Mouse (Mus musculus) hindbrain, embryonic 15.5 days (tissue): ENCODE measurements at regions not wholly inside any gene's neighbourhood (a gene's known extent, or its start where the extent isn't known, plus 50 kb on each side); places are given as distances from the start of the nearest gene placed in this dataset.

Source experiments
- ATAC-seq: fragments of 200-750 bp; cut with Nextera tagmentation; 2 replicates; pipeline ENCODE4 v1.8.0; 2017; ENCODE audit warnings: low read depth, moderate number of reproducible peaks, moderate TSS enrichment; ENCODE audit not compliant: low FRiP score
- H3K27ac ChIP-seq: fragments of 300-500 bp; sonication (generic); replicated peaks from 2 replicates; pipeline ENCODE4 v1.5.1; 2015; ENCODE audit warnings: mild to moderate bottlenecking, inconsistent platforms
- H3K27me3 ChIP-seq: fragments of 300-500 bp; sonication (generic); 2 replicates; pipeline ENCODE4 v1.6.1; 2015; ENCODE audit warnings: control low read depth, inconsistent platforms
- H3K36me3 ChIP-seq: fragments of 300-500 bp; sonication (generic); 2 replicates; pipeline ENCODE4 v1.6.1; 2015; ENCODE audit warnings: control low read depth, inconsistent platforms
- H3K4me1 ChIP-seq: fragments of 300-500 bp; sonication (generic); replicated peaks from 2 replicates; pipeline ENCODE4 v1.6.1; 2015; ENCODE audit warnings: control low read depth, inconsistent platforms
- H3K4me2 ChIP-seq: fragments of 300-500 bp; sonication (generic); 2 replicates; pipeline ENCODE4 v1.6.1; 2015; ENCODE audit warnings: moderate library complexity, mild to moderate bottlenecking, inconsistent platforms
- H3K4me3 ChIP-seq: fragments of 300-500 bp; sonication (generic); 2 replicates; pipeline ENCODE4 v1.5.1; 2015; ENCODE audit warnings: mild to moderate bottlenecking, inconsistent platforms
- H3K9ac ChIP-seq: fragments of 300-500 bp; sonication (generic); 2 replicates; pipeline ENCODE4 v1.6.1; 2015; ENCODE audit warnings: inconsistent platforms
- H3K9me3 ChIP-seq: fragments of 300-500 bp; sonication (generic); 2 replicates; pipeline ENCODE4 v1.6.1; 2016; ENCODE audit warnings: control low read depth, inconsistent platforms
- WGBS: fragments of 180-500 bp; shearing (Covaris S2); methylation state at CpG from one replicate; pipeline ENCODE4 v1.1.7; 2015; 5-methylcytosine and 5-hydroxymethylcytosine counted together

DNA sequence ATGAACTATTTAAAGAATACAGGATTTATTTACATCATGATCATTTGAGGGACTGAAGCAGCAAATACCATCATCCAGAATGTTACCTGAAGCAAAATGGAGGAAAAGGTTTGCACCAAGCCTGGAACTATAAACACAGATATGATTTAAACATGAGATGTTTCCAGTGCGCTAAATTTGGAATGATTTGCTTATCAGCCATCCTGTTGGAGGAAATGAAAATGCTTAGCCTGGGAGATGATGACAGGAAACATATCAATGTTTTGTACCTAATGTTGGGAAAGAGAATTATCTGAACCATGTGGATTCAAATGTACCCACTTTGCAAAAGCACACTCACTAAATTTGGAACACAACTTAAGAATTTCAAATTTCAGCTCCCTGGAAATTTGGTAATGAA, 149.3 kb downstream of the Adgra3 start:
- Histone ChIP-seq H3K36me3 (no peaks in the 10 kb centered on the region), H3K9ac (no peak overlapping the region), H3K9me3 (no peaks in the 10 kb centered on the region), H3K4me3 (no peak overlapping the region), H3K27ac (no peak overlapping the region), H3K27me3 (no peaks in the 10 kb centered on the region), H3K4me1 (no peaks in the 10 kb centered on the region), H3K4me2 (no peak overlapping the region)
- ATAC-seq, result no peak
- WGBS, result 98% methylated on average over 1 of the region's 1 CpGs

DNA sequence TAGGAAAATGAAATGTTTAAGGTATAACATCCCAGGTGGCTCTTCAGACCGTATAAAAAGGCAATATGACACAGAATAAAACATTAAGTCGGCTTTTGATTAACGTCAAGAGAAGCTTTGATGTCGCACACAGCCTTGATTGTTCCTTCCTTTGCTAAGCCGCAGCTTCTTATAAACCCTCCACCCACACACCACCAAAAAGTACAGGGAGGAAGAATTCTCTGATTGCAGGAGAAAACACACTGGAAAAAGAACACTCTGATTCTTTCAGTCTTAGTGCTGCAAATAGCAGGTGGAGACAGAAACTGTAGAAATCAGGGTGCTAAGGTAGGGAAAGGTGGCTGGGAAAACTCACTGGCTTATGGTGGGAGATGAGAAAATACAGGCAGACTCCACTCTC, 162.7 kb downstream of the Adgra3 start:
- Histone ChIP-seq H3K9ac (no peak overlapping the region), H3K4me2 (no peak overlapping the region), H3K27ac (no peak overlapping the region), H3K4me3 (no peak overlapping the region), H3K36me3 (no peaks in the 10 kb centered on the region), H3K27me3 (no peaks in the 10 kb centered on the region), H3K9me3 (no peaks in the 10 kb centered on the region), H3K4me1 (no peaks in the 10 kb centered on the region)
- 84% methylated on average over 5 of the region's 5 CpGs for WGBS
- no peak for ATAC-seq

DNA sequence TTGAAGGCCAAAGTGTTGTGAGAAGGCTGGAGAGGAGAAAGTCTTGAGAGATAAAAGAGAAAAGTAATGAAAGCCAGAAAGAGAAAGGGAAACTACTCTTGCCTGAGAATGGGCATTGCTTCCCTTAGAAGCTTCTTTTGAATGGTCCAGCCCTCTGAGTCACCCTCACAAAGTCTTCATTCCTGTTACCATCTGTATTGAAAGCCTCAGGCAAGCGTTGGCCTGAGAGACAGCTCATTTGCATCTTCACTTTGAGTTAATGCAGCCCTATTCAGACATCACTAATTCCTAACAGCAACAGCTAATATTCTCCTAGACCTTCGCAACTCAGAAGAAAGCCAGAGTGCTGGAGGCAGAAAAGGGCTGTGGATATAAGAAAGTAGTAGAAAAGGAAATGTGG, 178.4 kb downstream of the Adgra3 start:
- 20% methylated on average over 2 of the region's 2 CpGs for WGBS
- Histone ChIP-seq H3K27me3 (no peaks in the 10 kb centered on the region), H3K36me3 (no peaks in the 10 kb centered on the region), H3K27ac (no peak overlapping the region), H3K9me3 (no peaks in the 10 kb centered on the region), H3K4me2 (no peak overlapping the region), H3K9ac (no peak overlapping the region), H3K4me1 (no peaks in the 10 kb centered on the region), H3K4me3 (no peak overlapping the region)
- ATAC-seq, result no peak

DNA sequence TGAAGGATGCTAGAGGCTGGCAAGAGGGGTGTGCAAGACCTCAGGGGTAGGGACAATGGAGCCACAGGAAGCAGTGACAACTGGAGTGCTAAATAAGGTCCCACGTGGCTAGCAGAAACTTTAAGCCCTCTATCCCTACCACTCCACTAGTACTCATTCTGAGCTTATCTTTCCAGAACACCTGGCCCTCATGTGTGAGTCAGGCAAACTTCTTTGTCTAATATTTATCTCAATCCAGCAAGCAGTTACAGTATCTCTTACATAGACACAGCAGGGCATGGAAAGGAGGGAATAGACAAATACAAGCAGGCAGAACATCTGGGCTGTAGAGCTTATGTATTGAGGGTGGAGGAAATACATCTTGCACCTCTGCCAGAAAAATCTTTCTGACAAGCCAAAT, 182.6 kb downstream of the Adgra3 start:
- Histone ChIP-seq H3K27me3 (no peaks in the 10 kb centered on the region), H3K36me3 (no peaks in the 10 kb centered on the region), H3K27ac (no peak overlapping the region), H3K9ac (no peak overlapping the region), H3K4me2 (no peak overlapping the region), H3K4me1 (no peaks in the 10 kb centered on the region), H3K9me3 (no peaks in the 10 kb centered on the region), H3K4me3 (no peak overlapping the region)
- peak; percentile 38 for ATAC-seq
- 0% methylated on average over 1 of the region's 1 CpGs for WGBS

DNA sequence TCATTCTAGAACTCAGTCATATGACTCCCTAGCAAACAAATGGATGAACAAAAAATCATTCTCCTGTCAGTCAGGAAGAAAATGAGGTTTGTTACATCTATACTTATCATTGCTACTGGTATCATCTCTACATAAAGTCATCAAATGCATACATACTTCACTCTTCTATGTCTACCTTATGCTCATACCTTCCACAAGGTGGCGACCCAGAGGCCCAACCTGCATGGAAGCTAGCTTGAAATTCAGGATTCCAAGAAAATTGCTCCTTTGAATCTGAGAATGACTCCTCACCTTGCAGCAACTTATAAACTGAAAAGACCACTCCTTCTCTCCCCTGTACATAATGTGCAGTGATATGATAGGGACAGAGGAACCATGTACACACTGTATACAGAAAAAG, 201.6 kb downstream of the Adgra3 start:
- H3K9me3 ChIP-seq, result no peaks in the 10 kb centered on the region
- ATAC-seq, result no peak
- no peak overlapping the region for H3K27ac ChIP-seq
- H3K27me3 ChIP-seq, result no peaks in the 10 kb centered on the region
- H3K9ac ChIP-seq, result no peak overlapping the region
- whole genome bisulfite sequencing, result 46% methylated on average over 1 of the region's 1 CpGs
- no peaks in the 10 kb centered on the region for H3K4me1 ChIP-seq
- no peaks in the 10 kb centered on the region for H3K36me3 ChIP-seq
- H3K4me3 ChIP-seq, result no peak overlapping the region
- no peak overlapping the region for H3K4me2 ChIP-seq

DNA sequence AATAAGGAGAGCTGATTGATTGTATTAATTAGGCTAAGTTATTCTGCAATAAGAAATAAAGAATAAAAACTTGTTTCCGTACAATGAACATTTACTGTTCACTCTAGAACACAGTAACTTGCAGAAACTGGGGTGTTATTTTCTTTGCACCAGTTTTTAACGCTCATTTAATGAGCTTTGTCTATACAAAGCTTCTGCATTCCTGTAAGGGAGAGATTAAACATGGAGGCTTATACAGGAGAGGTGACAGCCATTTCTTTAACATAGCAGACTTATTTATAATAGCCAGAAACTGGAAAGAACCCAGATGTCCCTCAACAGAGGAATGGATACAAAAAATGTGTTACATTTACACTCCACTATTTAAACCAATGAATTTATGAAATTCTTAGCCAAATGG, 202.8 kb downstream of the Adgra3 start:
- 87% methylated on average over 2 of the region's 2 CpGs for WGBS
- Histone ChIP-seq H3K9ac (no peak overlapping the region), H3K4me2 (no peak overlapping the region), H3K9me3 (no peaks in the 10 kb centered on the region), H3K4me3 (no peak overlapping the region), H3K4me1 (no peaks in the 10 kb centered on the region), H3K27me3 (no peaks in the 10 kb centered on the region), H3K27ac (no peak overlapping the region), H3K36me3 (no peaks in the 10 kb centered on the region)
- ATAC-seq, result no peak

DNA sequence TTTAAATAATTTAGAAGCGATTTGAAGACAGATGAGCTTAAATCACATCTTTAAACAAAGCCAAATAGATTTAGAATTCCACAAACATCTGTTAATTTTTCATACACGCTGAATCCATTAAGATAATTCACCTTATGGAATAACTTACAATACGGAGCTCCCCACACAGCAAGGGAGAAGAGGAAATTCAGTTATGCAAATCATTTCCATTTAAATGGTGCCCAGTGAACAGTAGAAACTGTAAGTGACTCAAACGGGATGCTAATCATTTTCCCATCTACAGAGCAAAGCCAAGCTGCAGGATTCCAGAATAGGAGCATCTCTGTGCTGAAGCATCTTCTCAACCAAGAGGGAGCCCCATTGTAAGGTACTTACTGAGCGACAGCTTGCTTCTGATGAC, 210.1 kb downstream of the Adgra3 start:
- no peaks in the 10 kb centered on the region for H3K27me3 ChIP-seq
- H3K4me2 ChIP-seq, result no peak overlapping the region
- H3K4me3 ChIP-seq, result no peak overlapping the region
- H3K36me3 ChIP-seq, result no peaks in the 10 kb centered on the region
- 42% methylated on average over 5 of the region's 5 CpGs for WGBS
- no peak overlapping the region for H3K9ac ChIP-seq
- no peak overlapping the region for H3K27ac ChIP-seq
- no peak for ATAC-seq
- no peaks in the 10 kb centered on the region for H3K4me1 ChIP-seq
- no peaks in the 10 kb centered on the region for H3K9me3 ChIP-seq

DNA sequence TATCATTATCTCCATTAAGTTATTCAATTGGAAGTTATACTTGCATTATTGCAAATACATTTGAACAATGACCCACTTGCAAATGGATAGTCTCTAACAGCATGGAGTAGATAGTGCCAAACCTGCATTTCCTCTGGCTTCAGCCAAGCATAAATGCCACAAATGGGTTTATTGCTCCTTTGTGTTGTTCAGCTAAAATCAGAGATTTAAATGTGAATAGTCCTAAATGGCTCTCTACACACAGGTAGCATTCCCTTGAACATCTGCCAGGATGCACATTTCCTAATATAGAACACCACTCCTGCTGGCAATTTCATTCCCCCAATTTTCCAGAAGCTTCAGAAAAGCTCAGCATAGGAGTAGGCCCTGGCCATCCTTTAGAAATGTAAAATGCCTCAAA, 210.6 kb downstream of the Adgra3 start:
- Histone ChIP-seq H3K9ac (no peak overlapping the region), H3K27me3 (no peaks in the 10 kb centered on the region), H3K36me3 (no peaks in the 10 kb centered on the region), H3K4me3 (no peak overlapping the region), H3K4me1 (no peaks in the 10 kb centered on the region), H3K27ac (no peak overlapping the region), H3K4me2 (no peak overlapping the region), H3K9me3 (no peaks in the 10 kb centered on the region)
- no peak for ATAC-seq

DNA sequence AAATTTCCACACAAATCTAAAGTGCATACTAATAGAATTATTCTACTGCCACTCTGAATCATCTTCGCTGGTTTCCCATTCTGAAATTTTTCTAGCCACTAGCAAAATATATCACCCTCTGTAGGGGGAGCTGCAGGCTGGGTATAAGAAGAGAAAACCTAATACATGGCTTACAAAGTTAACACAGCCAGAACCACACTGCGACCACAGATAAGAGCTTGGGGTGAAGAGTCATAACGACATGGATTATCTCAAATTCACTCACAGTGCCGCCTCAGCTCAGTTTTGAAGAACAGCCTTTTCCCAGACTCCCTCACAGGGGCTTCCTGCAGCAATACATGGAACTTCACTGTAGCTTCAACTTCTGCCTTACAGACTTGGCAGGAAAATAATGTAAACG, 240.0 kb downstream of the Adgra3 start:
- Histone ChIP-seq H3K27me3 (no peaks in the 10 kb centered on the region), H3K9ac (no peak overlapping the region), H3K9me3 (no peaks in the 10 kb centered on the region), H3K27ac (no peak overlapping the region), H3K36me3 (no peaks in the 10 kb centered on the region), H3K4me1 (no peaks in the 10 kb centered on the region), H3K4me3 (no peak overlapping the region), H3K4me2 (no peak overlapping the region)
- WGBS, result 89% methylated on average over 5 of the region's 5 CpGs
- no peak for ATAC-seq

DNA sequence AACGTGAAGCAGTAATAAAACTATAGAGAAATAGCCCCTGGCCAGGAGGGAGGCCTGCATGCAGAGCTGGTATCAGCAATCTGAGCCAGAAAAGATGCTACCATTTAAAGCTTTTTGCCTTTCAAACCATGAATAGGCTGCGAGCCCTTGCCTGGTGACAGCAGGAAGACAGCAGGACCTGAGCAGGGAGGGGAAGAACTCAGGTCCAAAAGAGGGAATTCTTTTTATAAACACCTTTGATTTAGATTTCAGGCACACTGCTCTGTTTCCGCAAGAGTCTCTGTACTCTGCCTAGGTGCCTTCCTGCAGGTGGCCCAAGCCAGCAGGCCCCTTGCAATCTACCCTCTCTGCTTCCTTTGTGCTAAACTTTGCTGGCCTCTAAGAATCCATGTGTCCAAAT, 242.1 kb downstream of the Adgra3 start:
- Histone ChIP-seq H3K4me2 (no peak overlapping the region), H3K9ac (no peak overlapping the region)
- 81% methylated on average over 3 of the region's 3 CpGs for WGBS

DNA sequence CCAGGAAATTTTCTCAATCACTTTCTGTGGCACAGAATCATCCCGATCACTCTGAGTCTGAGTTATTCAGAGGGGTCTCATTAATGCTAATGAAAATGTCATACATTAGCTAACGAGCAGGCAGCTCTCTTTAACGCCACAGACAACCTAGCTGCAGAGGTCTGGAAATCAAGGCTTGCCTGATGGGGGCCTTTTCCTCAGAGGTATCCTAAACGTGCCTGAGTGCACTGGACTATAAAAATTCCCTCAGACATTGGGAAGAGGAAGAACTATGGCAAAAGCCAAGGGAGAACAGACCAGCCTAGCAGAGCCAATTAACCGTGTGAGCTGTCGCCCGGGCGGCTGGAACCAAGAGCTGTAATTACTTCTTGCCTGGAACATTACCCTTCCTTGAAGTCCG, 245.5 kb downstream of the Adgra3 start:
- H3K4me2 ChIP-seq, result no peak overlapping the region
- no peak overlapping the region for H3K27ac ChIP-seq
- no peaks in the 10 kb centered on the region for H3K27me3 ChIP-seq
- WGBS, result 51% methylated on average over 9 of the region's 9 CpGs
- no peaks in the 10 kb centered on the region for H3K9me3 ChIP-seq
- no peaks in the 10 kb centered on the region for H3K36me3 ChIP-seq
- peak; percentile 63; the same call in 1 of the 2 replicates for ATAC-seq
- no peak overlapping the region for H3K4me3 ChIP-seq
- H3K9ac ChIP-seq, result no peak overlapping the region
- no peaks in the 10 kb centered on the region; the same call in 1 of the 2 replicates for H3K4me1 ChIP-seq

More for the DNA sequence above, 242.1 kb downstream of the Adgra3 start:
- ATAC-seq, result no peak
- H3K4me3 ChIP-seq, result no peak overlapping the region
- H3K36me3 ChIP-seq, result no peaks in the 10 kb centered on the region
- no peaks in the 10 kb centered on the region for H3K27me3 ChIP-seq
- H3K9me3 ChIP-seq, result no peaks in the 10 kb centered on the region
- H3K4me1 ChIP-seq, result no peaks in the 10 kb centered on the region; the same call in 1 of the 2 replicates
- H3K27ac ChIP-seq, result no peak overlapping the region

DNA sequence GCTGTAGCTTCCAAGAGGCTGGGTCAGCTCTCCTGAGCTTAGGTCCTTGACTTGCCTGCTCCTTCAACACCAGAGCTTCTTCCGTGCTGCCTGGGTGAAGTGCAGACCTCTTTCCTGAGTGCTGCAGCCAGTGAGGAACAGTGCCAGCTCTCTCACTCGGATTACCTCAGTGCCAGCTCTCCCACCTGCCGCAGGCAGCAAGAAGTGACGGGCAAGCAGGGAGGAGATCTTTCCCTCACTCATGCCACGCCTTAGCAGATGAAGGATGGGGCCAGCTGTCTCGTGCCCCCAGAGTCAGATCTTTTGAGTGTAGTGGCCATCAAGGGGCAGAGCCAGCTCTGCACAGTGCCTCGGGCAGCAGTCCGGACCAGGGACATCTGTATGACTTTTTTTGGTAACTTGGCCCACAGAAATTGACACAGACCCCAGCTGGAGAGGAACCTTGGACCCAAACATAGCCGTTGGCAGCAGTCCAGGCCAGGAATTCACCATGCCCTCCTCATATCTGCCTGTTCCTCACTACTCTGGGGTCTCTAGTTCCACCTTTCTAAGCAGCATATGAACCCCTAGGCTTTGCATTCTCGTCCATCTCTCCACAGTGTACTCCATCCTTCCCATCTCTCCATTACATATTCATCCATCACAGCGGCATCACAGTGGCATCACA, 263.9 kb upstream of the Kcnip4 start:
- Histone ChIP-seq H3K4me3 (no peak overlapping the region), H3K36me3 (no peaks in the 10 kb centered on the region), H3K4me1 (no peaks in the 10 kb centered on the region), H3K4me2 (no peak overlapping the region), H3K27ac (no peak overlapping the region), H3K9ac (no peak overlapping the region), H3K27me3 (no peaks in the 10 kb centered on the region), H3K9me3 (no peaks in the 10 kb centered on the region)
- ATAC-seq, result no peak
- WGBS, result 85% methylated on average over 11 of the region's 11 CpGs

DNA sequence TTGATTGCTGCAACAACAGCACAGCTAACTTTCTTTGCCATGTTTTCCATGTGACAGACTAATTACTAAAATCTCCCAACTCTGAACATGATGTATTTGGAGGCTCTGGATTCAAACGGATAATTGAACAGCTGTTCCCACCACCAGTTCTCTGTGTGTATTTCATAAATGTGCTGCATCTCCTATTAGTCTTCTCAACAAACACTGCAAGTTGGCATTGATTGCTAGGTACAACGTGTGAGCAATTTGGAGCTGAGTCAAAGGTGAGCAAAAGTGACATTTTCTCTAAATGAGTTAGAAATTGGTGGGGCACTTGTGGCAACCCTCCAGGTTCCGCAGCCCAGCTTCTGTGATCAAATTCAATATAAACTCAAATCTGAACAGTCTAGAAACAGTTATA, 259.0 kb upstream of the Kcnip4 start:
- Histone ChIP-seq H3K27ac (no peak overlapping the region), H3K36me3 (no peaks in the 10 kb centered on the region), H3K4me3 (no peak overlapping the region), H3K9me3 (no peaks in the 10 kb centered on the region), H3K9ac (no peak overlapping the region), H3K27me3 (no peaks in the 10 kb centered on the region), H3K4me2 (no peak overlapping the region), H3K4me1 (no peaks in the 10 kb centered on the region)
- ATAC-seq, result no peak
- 65% methylated on average over 3 of the region's 3 CpGs for WGBS
